Mouse (Mus musculus) erythroid progenitor cell, adult 5-6 weeks (primary cell): Measurements from ENCODE around the gene Rab42. TPM values are rescaled to one million over a fixed set of nuclear protein-coding genes. Genes with fewer than 3 reads are reported as not detected.
"Not testable (repeated sequence)": the region's sequence is repeated elsewhere in the genome, so short reads cannot be mapped to it uniquely, and the experiment has no call there.

Experiments
- ATAC-seq: replicated peaks from 2 replicates; pipeline ENCODE4 v1.8.0; 2016; ENCODE audit warnings: moderate number of reproducible peaks, mild to moderate bottlenecking, moderate TSS enrichment, inconsistent platforms; ENCODE audit not compliant: poor library complexity, low FRiP score, severe bottlenecking
- total RNA-seq, 2 experiments: library from RNA; stranded (forward) in 1 of 2; stranded (reverse) in 1 of 2; fragments of 150-400 nt in 1 of 2; fragments of 186-747, 209-891 nt in 1 of 2; gene quantifications; 2 replicates each; pipeline versions ENCODE4 v1.2.3 to v1.2.4; 2015 to 2017; ENCODE audit warnings: low replicate concordance in 2 of 2

The Rab42 gene
- total RNA-seq, 2 experiments from 2014 or later, result not detected

DNA sequence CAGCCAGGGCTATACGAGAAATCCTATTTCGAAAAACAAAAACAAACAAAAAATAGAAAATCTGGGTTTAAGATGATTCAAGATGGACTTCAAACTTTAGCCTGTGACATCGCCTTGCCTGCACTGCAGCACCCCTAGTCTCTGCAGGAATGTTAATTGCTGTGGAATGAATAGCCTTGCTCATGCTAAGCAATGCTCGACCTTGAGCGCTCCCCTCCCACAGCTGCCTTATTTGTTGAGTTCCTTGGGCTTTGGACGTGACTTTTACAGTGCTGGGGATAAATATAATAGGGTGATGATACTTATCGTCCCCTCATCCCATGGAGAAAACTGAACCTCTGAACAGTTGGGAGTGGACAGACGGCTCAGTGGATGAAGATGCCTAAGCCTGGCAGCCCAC lies 12.5 kb upstream of the Rab42 start:
- ATAC-seq, result no peak

DNA sequence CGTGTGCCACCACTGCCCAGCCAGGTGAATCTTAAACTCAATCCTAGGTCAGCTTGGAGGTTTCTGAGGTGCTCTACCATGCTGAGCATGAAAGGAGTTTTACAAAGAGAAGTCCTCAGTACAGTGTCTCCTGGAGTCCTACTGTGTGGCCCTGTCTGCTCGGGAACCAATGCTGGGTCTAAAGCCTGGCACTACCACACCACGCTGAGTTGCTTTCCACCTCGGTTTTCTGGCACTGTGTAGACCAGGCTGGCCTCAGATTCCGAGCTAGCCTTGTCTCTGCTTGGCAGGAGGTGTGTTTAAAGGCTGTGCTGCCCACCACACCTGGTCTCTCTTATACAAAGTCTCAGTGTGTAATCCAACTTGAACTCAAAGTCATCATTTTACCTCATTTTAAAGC lies 9.4 kb upstream of the Rab42 start:
- ATAC-seq, result no peak

GRCm38 (mm10) chr4:132311801-132312200 lies 8.6 kb upstream of the Rab42 start:
- ATAC-seq, result no peak

DNA sequence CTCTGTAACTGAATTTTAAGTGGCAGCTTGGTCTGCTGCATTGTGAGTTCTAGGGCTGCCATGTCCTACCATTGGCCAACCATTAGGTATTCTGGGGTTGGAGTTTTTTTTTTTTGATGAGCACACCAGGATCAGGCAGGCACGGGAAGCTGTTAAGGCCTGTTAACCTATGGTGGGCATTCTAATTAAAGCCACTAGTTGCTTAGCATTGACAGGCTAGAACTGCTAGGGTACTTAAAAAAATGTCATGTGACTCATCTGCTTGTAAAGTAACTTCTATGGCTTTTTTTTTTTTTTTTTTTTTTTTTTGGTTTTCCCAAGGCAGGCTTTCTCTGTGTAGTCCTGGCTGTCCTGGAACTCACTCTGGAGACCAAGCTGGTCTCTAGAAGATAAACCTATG lies 8.0 kb upstream of the Rab42 start:
- ATAC-seq, result no peak

GRCm38 (mm10) chr4:132309849-132310472 lies 6.8 kb upstream of the Rab42 start:
- peak; percentile 65 for ATAC-seq

GRCm38 (mm10) chr4:132309140-132309848 lies 6.1 kb upstream of the Rab42 start:
- ATAC-seq, result peak; percentile 55

DNA sequence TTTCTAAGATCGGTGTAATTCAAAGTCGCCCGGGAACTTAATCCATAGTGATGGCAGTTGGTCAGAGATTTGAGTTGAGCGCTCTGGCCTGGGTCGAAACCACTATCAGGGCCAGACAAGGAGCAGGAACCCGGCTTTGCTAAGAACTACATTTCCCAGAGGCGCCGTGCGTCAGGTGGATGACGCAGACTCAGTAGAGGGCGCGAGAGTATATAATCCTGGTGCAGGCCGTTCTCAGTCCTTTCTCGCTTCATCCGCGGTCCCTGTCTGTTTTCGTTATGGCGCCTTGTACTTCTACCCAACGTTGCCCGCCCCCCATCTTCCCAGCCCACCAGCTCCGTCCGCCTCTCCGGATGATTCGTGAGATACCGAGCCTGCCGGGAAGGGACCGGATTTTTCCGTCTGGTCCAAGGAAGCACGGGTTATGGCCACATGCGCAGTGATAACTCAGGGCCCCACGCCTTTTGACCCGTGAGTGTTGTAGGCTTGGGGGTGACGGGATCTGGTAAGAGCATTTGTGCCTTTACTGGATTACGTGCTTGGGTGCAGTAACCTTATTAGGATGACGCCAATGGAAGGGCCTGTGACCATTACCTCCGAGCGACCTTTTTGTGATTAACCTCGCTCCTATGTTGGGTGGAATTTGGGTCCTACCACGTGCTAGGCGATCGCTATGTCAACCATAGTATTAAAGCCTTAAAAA lies 5.4 kb upstream of the Rab42 start:
- ATAC-seq, result peak; percentile 98

GRCm38 (mm10) chr4:132306004-132306403 lies 2.8 kb upstream of the Rab42 start:
- no peak for ATAC-seq

DNA sequence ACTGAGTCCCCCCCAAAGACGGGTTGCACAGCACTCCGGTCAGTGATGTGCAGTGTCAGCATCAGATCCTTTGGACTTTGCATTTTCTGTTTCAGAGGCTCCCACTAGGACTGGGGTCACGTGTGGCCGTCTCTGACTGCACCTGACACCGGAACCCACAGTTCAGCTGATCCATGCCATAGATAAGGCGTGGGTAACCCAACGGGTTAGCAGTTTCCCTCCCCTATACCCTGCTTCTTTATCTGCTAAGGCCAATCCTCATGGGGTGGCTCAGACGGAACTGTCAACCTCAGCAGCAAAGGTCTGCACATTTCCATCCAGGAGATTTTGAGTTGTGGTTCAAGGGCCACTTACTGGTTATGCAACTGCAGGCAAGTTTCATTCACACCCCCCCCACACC lies 2.1 kb upstream of the Rab42 start:
- ATAC-seq, result no peak

DNA sequence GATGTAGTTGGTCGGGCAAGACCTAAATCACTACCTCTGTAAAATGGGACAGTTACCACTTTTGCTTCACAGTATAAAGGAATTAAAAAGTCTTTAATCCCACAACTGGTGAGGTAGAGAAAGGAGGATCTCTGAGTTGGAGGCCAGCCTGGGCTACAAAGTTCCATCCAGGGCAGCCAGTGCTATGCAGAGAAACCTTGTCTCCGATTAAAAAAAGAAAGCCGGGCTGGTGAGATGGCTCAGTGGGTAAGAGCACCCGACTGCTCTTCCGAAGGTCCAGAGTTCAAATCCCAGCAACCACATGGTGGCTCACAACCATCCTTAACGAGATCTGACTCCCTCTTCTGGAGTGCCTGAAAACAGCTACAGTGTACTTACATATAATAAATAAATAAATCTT lies 299 bp upstream of the Rab42 start:
- ATAC-seq, result not testable (repeated sequence)

DNA sequence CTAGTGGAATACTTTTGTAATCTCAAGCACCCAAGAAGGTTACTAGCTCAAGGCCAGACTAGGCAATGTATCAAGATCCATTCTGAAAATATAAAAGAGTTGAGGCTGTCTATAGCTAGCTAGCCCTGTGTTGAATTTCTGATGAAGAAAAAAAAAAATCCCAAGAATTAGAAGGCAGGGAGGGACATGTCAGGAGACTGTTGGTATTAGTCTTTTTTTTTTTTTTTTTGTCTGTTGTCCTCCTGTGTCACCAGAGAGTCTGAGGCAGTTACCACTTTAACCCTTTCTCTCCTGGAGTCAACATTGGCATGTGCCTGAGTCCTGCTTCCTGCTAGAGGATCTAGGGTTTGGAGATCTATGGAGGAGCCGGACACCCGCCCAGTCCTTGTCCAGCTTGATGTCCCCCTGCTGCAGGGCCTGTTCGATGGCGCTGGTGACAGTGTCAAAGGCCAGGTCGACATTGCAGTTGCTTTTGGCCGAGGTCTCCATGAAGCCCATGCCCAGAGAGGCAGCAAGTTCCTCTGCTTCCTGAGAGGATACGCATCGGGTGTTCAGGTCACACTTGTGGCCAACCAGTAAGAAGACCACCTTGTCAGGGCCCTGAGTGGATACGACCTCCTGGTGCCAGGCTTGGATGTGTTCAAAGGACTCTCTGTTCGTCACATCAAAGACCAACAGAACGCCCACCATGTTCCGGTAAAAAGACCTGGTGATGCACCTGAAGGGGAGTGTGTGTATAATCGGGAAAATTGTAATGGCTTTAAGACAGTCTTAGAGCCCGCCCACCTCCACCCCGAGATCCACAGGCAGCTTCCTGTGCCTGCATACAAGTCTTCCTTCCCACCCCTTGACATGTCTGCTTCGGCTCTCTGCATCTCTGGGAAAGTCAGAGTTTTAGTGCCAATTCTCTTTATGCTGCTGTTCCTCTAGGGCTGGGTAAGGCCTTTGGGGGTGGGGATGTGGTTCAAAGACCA lies 933 bp downstream of the Rab42 start:
- no peak for ATAC-seq

GRCm38 (mm10) chr4:132301486-132301885 lies 1.7 kb downstream of the Rab42 start:
- ATAC-seq, result no peak

DNA sequence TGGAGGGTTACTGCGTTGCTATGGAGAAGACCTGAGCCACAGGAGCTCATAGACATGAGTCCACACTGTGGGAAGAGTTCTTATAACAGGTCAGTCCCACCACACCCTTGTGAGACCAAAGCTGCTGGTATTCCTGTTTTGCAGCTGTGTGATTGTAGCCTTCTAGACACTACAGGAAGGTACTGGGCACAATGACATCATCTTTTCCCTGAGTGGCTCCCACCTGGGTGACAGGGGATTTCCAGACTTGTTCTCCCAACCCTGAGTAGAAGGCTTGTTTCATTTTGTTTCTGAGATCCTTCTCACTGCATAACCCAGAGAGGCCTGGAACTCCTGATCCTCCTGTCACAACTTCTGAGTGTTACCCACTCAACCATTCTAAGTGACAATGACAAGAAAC lies 3.3 kb downstream of the Rab42 start:
- no peak for ATAC-seq

- no peak for ATAC-seq
Measured at GRCm38 (mm10) chr4:132295696-132296390, 7.3 kb downstream of the Rab42 start.

GRCm38 (mm10) chr4:132293682-132294240 lies 9.4 kb downstream of the Rab42 start:
- ATAC-seq, result no peak

DNA sequence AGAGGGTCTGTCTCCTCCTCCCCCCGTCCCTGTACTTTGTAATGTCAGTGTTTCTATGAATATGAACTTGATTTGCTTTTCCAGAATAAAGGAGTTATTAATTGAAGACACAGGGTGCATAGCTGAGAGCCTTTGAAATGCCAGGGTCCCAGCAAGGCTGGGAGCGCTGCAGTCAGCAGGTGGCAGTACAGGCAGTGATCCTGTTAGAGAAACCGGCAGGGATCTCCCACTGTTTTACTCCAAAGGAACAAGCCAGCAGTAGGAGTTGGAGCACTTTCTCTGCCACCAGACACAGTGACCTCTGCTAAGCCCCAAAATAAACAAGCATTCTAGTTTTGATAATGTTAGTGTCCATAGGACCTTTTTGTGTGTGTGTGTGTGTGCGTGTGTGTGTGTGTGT lies 10.2 kb downstream of the Rab42 start:
- ATAC-seq, result no peak

GRCm38 (mm10) chr4:132291624-132292335 lies 11.4 kb downstream of the Rab42 start:
- no peak for ATAC-seq

GRCm38 (mm10) chr4:132291056-132291455 lies 12.1 kb downstream of the Rab42 start:
- ATAC-seq, result no peak
